Mouse (Mus musculus) C2C12 (cell line): ENCODE measurements at regions not wholly inside any gene's neighbourhood (a gene's known extent, or its start where the extent isn't known, plus 50 kb on each side); places are given as distances from the start of the nearest gene placed in this dataset.

Experiments used
- H3K27me3 ChIP-seq: one replicate; pipeline ENCODE4 v1.6.1; 2011; ENCODE audit not compliant: control insufficient read depth, insufficient read depth, insufficient read length
- H3K36me3 ChIP-seq: one replicate; pipeline ENCODE4 v1.6.1; 2011; ENCODE audit not compliant: control insufficient read depth, insufficient read depth
- H3K4me3 ChIP-seq: one replicate; pipeline ENCODE4 v1.5.1; 2011; ENCODE audit warnings: mild to moderate bottlenecking, control low read depth; ENCODE audit not compliant: poor library complexity, insufficient read depth, severe bottlenecking
- H3K79me2 ChIP-seq: one replicate; pipeline ENCODE4 v1.6.1; 2011; ENCODE audit not compliant: control insufficient read depth, insufficient read depth
- H3K79me3 ChIP-seq: one replicate; pipeline ENCODE4 v1.6.1; 2011; ENCODE audit warnings: low read depth, control low read depth
- H3ac ChIP-seq: one replicate; pipeline ENCODE3; 2011; ENCODE audit warnings: low read depth; ENCODE audit not compliant: control insufficient read depth, insufficient read length
- CEBPB ChIP-seq: IDR thresholded peaks from one replicate; pipeline ENCODE4 v1.6.1; 2011; ENCODE audit warnings: low read depth, mild to moderate bottlenecking, control low read depth, moderate library complexity
- CTCF ChIP-seq: IDR thresholded peaks from one replicate; pipeline ENCODE4 v1.5.1; 2011; ENCODE audit not compliant: control insufficient read depth, insufficient read depth, insufficient read length
- FOSL1 ChIP-seq: IDR thresholded peaks from one replicate; pipeline ENCODE4 v1.8.0; 2011; ENCODE audit warnings: mild to moderate bottlenecking, low read length; ENCODE audit not compliant: poor library complexity, insufficient read depth, severe bottlenecking
- MAX ChIP-seq: IDR thresholded peaks from one replicate; pipeline ENCODE4 v1.6.1; 2011; ENCODE audit warnings: mild to moderate bottlenecking, control low read depth
- MYOD1 ChIP-seq: IDR thresholded peaks from one replicate; pipeline ENCODE4 v1.6.1; 2011; ENCODE audit warnings: low read depth; ENCODE audit not compliant: control insufficient read depth, insufficient read length
- MYOG ChIP-seq: IDR thresholded peaks from one replicate; pipeline ENCODE4 v1.6.1; 2011; ENCODE audit not compliant: control insufficient read depth, insufficient read length; ENCODE audit errors: extremely low read depth
- USF1 ChIP-seq: IDR thresholded peaks from one replicate; pipeline ENCODE4 v1.6.1; 2011; ENCODE audit warnings: low read depth, mild to moderate bottlenecking, control low read depth, moderate library complexity

DNA sequence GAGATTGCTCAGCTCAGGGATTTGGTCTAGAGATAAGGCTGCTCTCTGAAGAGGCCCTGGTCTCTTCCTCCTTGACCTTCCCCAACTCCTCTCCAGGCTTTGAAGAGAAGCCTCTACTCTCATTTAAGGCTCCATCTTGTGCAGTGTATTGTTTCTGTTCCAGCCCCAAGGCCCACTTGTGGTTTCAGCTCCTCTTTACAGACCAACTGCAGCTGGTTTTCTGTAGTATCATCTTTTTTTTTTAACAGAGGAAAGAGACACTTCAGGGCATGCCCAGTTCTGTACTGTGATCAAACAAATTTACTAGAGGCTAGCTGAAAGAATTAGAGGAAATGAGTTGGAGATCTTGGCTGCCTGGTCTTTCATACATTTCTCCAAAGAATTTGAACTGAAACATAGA, 145.4 kb upstream of the Dcn start:
- Histone ChIP-seq H3K36me3 (no peaks in the 10 kb centered on the region), H3K4me3 (no peak overlapping the region), H3ac (no peak overlapping the region), H3K79me3 (no peaks in the 10 kb centered on the region), H3K27me3 (no peaks in the 10 kb centered on the region), H3K79me2 (no peaks in the 10 kb centered on the region)
- TF ChIP-seq USF1 (no peak), FOSL1 (no peak), MYOD1 (no peak), CTCF (no peak), CEBPB (no peak), MYOG (no peak), MAX (no peak)

DNA sequence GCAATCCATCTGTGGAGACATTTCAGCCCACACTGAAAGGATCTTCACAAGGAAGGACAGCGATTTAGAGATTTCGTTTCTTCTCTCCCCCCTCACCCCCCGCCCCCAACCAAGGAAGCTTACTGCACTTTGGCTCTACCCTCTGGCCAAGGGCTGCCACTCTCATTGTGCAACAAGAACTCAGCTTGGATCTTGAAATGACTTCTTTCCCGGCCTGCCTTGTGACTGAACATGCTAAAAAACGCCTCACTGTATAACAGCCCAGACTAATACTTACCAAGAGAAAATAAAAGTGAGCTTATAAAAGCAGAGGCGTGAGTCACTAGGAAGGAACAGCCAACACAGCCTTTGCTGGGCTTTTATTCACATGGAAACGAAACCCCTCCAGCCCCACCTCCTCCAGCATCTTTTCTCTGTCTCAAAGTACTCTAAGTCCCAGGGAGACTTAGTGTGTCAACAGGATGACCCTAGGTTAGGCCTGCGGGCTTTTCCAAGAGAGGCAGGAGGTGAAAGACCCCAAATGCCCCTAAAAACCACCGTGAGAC, 144.7 kb upstream of the Dcn start:
- Histone ChIP-seq H3K36me3 (no peaks in the 10 kb centered on the region), H3K4me3 (no peak overlapping the region)
- TF ChIP-seq MYOG (no peak), MAX (no peak), CTCF (no peak), USF1 (no peak), FOSL1 (no peak), MYOD1 (no peak), CEBPB (no peak)

DNA sequence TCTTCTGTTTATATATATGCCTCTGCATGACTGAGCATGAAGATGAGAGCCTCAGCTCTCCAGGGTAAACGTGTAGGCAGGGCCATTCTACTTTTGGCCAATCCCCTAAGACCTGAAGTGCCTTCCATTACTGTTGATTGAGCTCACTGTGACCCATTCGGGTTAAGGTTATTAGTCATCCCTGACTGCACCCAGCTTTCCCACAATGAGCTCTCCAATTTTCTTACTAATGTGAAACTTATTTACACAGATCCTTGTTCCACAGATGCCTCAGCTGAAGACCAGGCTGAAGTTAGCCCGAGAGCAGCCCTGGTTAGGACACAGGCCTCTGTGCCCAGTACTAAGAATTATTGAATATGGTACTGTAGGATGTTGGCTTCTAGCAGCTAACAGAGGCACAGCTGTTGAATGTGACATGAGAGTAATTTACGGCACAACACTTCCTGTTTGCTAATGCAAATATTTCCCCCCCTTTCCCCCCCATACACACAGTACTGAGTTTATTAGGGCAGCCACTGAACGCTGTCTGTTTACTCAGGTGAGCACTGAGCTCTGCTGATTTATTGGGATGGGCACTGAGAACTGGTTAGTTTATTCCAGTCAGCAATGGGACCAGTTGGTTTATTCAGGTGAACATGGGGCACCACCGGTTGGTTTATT, 141.2 kb upstream of the Dcn start:
- Histone ChIP-seq H3K36me3 (no peaks in the 10 kb centered on the region), H3K4me3 (no peak overlapping the region)

More for the DNA sequence above, 144.7 kb upstream of the Dcn start:
- H3ac ChIP-seq = no peak overlapping the region
- no peaks in the 10 kb centered on the region for H3K27me3 ChIP-seq
- no peaks in the 10 kb centered on the region for H3K79me3 ChIP-seq
- no peaks in the 10 kb centered on the region for H3K79me2 ChIP-seq

DNA sequence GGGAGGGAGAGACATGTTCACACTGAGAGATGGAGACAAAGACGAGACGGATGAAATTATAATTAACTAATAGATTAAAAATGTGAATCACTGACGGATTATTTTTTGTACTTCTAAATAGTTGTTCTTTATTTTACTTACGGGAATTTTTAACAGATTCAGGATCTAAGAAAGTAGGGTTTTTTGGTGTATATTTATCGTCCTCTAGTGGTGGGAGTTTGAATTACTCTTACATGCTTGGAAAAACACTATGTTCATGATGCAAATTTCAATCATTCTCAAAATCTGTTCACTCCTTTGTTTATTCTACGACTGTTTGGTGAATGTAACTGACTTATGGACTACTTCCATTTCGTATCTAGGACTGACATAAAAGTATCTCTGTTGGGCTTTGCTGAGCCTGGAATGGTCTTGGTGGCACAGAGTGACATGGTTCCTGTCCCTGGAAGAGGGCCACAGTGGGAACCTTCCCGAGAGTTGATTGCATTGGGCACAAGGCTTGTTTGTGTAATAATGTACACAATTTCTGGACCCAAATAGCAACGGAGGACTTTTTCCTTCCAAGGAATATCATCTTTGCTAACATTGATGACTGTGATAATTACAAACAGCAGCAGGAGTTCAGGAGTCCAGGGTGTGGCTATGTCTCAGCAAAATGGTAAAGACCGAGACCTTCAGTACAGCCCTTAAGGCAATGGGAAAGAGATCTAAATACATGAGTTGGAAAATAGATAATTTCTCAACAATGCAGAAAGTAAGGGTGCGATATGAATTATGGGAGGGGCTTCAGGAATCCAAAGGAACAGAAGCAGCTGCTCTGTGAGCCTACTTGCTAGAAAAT, 139.3 kb upstream of the Dcn start:
- no peaks in the 10 kb centered on the region for H3K27me3 ChIP-seq
- H3ac ChIP-seq = no peak overlapping the region
- H3K36me3 ChIP-seq = no peaks in the 10 kb centered on the region
- TF ChIP-seq CEBPB (no peak), CTCF (peak; percentile 0)
- no peak overlapping the region for H3K4me3 ChIP-seq
- no peaks in the 10 kb centered on the region for H3K79me3 ChIP-seq
- H3K79me2 ChIP-seq = no peaks in the 10 kb centered on the region

More for the DNA sequence above, 141.2 kb upstream of the Dcn start:
- no peaks in the 10 kb centered on the region for H3K27me3 ChIP-seq
- no peak overlapping the region for H3ac ChIP-seq
- no peaks in the 10 kb centered on the region for H3K79me3 ChIP-seq
- no peaks in the 10 kb centered on the region for H3K79me2 ChIP-seq
- TF ChIP-seq MYOD1 = no peak
- TF ChIP-seq USF1 = no peak
- no peak for TF ChIP-seq MYOG
- TF ChIP-seq CTCF = no peak
- no peak for TF ChIP-seq CEBPB

DNA sequence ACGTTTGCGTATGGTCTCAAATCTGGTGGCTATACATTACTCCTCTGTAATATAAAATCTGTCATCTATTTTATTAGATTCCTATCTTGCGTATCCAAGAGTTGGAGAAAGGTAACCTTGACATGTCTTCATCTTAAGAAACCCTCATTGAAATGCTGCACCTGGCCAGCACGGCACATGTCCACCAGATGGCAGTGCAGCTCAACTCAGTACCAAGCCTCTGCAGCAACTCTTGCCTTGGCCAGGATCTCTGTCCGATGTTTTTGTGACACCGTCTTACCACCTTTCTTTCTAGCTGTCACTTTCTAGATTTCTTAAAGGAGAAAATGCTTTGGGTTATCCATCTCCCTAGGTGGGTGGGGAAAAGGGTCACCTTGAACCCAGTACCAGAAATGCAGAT, 134.1 kb upstream of the Dcn start:
- no peaks in the 10 kb centered on the region for H3K36me3 ChIP-seq
- no peaks in the 10 kb centered on the region for H3K79me2 ChIP-seq
- no peaks in the 10 kb centered on the region for H3K27me3 ChIP-seq
- H3ac ChIP-seq = no peak overlapping the region
- TF ChIP-seq USF1 (no peak), CTCF (peak; percentile 89)
- no peaks in the 10 kb centered on the region for H3K79me3 ChIP-seq
- no peak overlapping the region for H3K4me3 ChIP-seq

DNA sequence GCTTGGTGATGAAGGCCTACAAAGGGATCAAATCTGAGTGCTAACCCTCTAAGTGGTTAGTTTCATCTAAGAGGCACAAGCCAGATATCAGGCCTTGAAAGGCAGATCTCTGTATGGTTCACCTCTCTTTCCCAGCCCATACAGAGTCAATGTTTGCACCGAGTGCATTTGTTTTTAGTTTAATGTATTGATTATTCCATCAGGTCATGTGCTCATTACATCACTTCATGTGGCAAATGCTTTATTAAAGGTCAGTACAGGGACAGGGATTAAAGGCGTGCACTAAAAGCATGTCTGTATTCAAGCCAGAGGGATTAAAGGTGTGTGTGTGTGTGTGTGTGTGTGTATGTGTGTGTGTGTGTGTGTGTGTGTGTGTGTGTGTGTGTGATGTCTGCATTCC, 132.5 kb upstream of the Dcn start:
- no peak for TF ChIP-seq MYOG
- TF ChIP-seq USF1 = no peak
- TF ChIP-seq CTCF = no peak
- TF ChIP-seq MYOD1 = no peak
- TF ChIP-seq CEBPB = no peak
- no peak for TF ChIP-seq MAX
- TF ChIP-seq FOSL1 = no peak
- Histone ChIP-seq H3K36me3 (no peaks in the 10 kb centered on the region), H3ac (no peak overlapping the region), H3K27me3 (no peaks in the 10 kb centered on the region), H3K4me3 (no peak overlapping the region), H3K79me3 (no peaks in the 10 kb centered on the region), H3K79me2 (no peaks in the 10 kb centered on the region)
